Mouse (Mus musculus): Measurements from ENCODE around the gene Bnc1.

DNA sequence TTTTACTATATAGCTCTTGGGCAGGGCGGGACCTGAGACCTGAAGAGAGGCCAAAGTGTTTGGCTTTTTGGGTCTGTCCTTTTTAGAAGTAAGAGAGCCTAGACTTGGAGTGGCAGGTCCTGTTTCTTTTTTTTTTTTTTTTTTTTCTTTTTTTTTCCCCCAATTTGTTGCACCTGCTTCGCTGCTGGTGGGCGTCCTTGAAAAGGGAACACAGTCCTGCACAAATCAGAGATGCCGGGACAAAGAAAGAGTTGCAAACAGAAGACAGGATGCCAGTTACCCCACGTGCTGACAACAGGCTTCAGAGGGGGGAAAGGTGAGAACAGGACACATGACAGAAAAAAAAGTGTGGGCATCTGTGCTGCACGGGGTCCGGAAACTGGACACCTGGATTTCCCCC is 1.0 kb upstream of the Bnc1 start:
- TF ChIP-seq CTCF (IDR thresholded peaks at IDR 0.05; ENCODE audit: extremely low read depth, insufficient read depth, low read length) (no peak), POLR2A (IDR thresholded peaks at IDR 0.05; ENCODE audit: extremely low read depth, insufficient read depth, low read length) (no peak)

All from cortical plate, adult 2 months (tissue).